Mouse (Mus musculus) heart, adult 2 months (tissue): ENCODE results near the gene Thoc3.

Source experiments
- CTCF ChIP-seq: fragments of 200-600 bp; IDR thresholded peaks from 2 replicates; pipeline ENCODE4 v1.8.1; 2022; ENCODE audit warnings: antibody characterized with exemption, mild to moderate bottlenecking, moderate library complexity
- POLR2A ChIP-seq: fragments of 200-500 bp; IDR thresholded peaks from 2 replicates; pipeline ENCODE4 v1.6.1; 2011; ENCODE audit warnings: mild to moderate bottlenecking, low read depth, low read length, control low read depth; ENCODE audit not compliant: insufficient read depth

- TF ChIP-seq POLR2A (no peak), CTCF (no peak)
Observed at GRCm38 (mm10) chr13:54428771-54429170, 39.9 kb downstream of the Thoc3 start.
